Mouse (Mus musculus): Measurements from ENCODE around the gene Tex44. TPM values are rescaled to one million over a fixed set of nuclear protein-coding genes. Genes with fewer than 3 reads are reported as not detected.

The Tex44 gene
- polyA plus RNA-seq, 1 experiment, result 0.74 TPM

- no peaks in the 10 kb centered on the region for H3K27me3 ChIP-seq (ENCODE audit: control insufficient read depth, insufficient read depth, low read length)
- H3K4me1 ChIP-seq (replicated peaks; ENCODE audit: control insufficient read depth, insufficient read depth, low read length), result peaks cover 54% of the 10 kb centered on the region
- no peak for DNase-seq
- WGBS, result 90% methylated on average over 11 of the region's 11 CpGs
- H3K36me3 ChIP-seq (ENCODE audit: control insufficient read depth, insufficient read depth, low read length), result no peaks in the 10 kb centered on the region
- TF ChIP-seq POLR2A (IDR thresholded peaks at IDR 0.05; ENCODE audit: control insufficient read depth, extremely low read depth, insufficient read depth, low read length, poor library complexity), result no peak
- H3K27ac ChIP-seq (ENCODE audit: control insufficient read depth, insufficient read depth, low read length), result peak overlapping the region; percentile 99
- no peak overlapping the region for H3K4me3 ChIP-seq (ENCODE audit: control insufficient read depth, insufficient read depth, low read length)
Observed at GRCm38 (mm10) chr1:86424835-86425547, 1.1 kb upstream of the Tex44 start.

- no peak overlapping the region for H3K27ac ChIP-seq (ENCODE audit: control insufficient read depth, insufficient read depth, low read length)
- no peak overlapping the region for H3K4me3 ChIP-seq (ENCODE audit: control insufficient read depth, insufficient read depth, low read length)
- peak; percentile 79 for DNase-seq
- WGBS, result 42% methylated on average over 2 of the region's 2 CpGs
- no peaks in the 10 kb centered on the region for H3K27me3 ChIP-seq (ENCODE audit: control insufficient read depth, insufficient read depth, low read length)
- TF ChIP-seq CTCF (IDR thresholded peaks at IDR 0.05; ENCODE audit: borderline replicate concordance, control insufficient read depth, extremely low read depth, insufficient read depth, low read length, poor library complexity) (no peak), POLR2A (IDR thresholded peaks at IDR 0.05; ENCODE audit: control insufficient read depth, extremely low read depth, insufficient read depth, low read length, poor library complexity) (no peak)
- no peaks in the 10 kb centered on the region for H3K36me3 ChIP-seq (ENCODE audit: control insufficient read depth, insufficient read depth, low read length)
- H3K4me1 ChIP-seq (replicated peaks; ENCODE audit: control insufficient read depth, insufficient read depth, low read length), result peaks cover 33% of the 10 kb centered on the region
Observed at GRCm38 (mm10) chr1:86430056-86430455, 3.9 kb downstream of the Tex44 start.

- no peaks in the 10 kb centered on the region for H3K36me3 ChIP-seq (ENCODE audit: control insufficient read depth, insufficient read depth, low read length)
- H3K27me3 ChIP-seq (ENCODE audit: control insufficient read depth, insufficient read depth, low read length), result no peaks in the 10 kb centered on the region
- WGBS, result 48% methylated on average over 4 of the region's 4 CpGs
Observed at GRCm38 (mm10) chr1:86432778-86433177, 6.6 kb downstream of the Tex44 start.

GRCm38 (mm10) chr1:86433359-86433758 lies 7.2 kb downstream of the Tex44 start:
- no peaks in the 10 kb centered on the region for H3K36me3 ChIP-seq (ENCODE audit: control insufficient read depth, insufficient read depth, low read length)
- no peaks in the 10 kb centered on the region for H3K27me3 ChIP-seq (ENCODE audit: control insufficient read depth, insufficient read depth, low read length)
- TF ChIP-seq CTCF (IDR thresholded peaks at IDR 0.05; ENCODE audit: borderline replicate concordance, control insufficient read depth, extremely low read depth, insufficient read depth, low read length, poor library complexity) (no peak), POLR2A (IDR thresholded peaks at IDR 0.05; ENCODE audit: control insufficient read depth, extremely low read depth, insufficient read depth, low read length, poor library complexity) (no peak)
- no peak for DNase-seq
- no peak overlapping the region; the same call in 1 of the 2 replicates for H3K27ac ChIP-seq (ENCODE audit: control insufficient read depth, insufficient read depth, low read length)
- H3K4me1 ChIP-seq (replicated peaks; ENCODE audit: control insufficient read depth, insufficient read depth, low read length), result peaks cover 28% of the 10 kb centered on the region
- no peak overlapping the region for H3K4me3 ChIP-seq (ENCODE audit: control insufficient read depth, insufficient read depth, low read length)
- 94% methylated on average over 7 of the region's 7 CpGs for WGBS

More at GRCm38 (mm10) chr1:86432778-86433177, 6.6 kb downstream of the Tex44 start:
- no peak for DNase-seq
- no peak overlapping the region for H3K27ac ChIP-seq (ENCODE audit: control insufficient read depth, insufficient read depth, low read length)
- H3K4me1 ChIP-seq (replicated peaks; ENCODE audit: control insufficient read depth, insufficient read depth, low read length), result peaks cover 28% of the 10 kb centered on the region
- TF ChIP-seq POLR2A (IDR thresholded peaks at IDR 0.05; ENCODE audit: control insufficient read depth, extremely low read depth, insufficient read depth, low read length, poor library complexity), result no peak
- TF ChIP-seq CTCF (IDR thresholded peaks at IDR 0.05; ENCODE audit: borderline replicate concordance, control insufficient read depth, extremely low read depth, insufficient read depth, low read length, poor library complexity), result no peak
- H3K4me3 ChIP-seq (ENCODE audit: control insufficient read depth, insufficient read depth, low read length), result no peak overlapping the region

- no peaks in the 10 kb centered on the region for H3K36me3 ChIP-seq (ENCODE audit: control insufficient read depth, insufficient read depth, low read length)
- no peaks in the 10 kb centered on the region for H3K27me3 ChIP-seq (ENCODE audit: control insufficient read depth, insufficient read depth, low read length)
- H3K4me1 ChIP-seq (replicated peaks; ENCODE audit: control insufficient read depth, insufficient read depth, low read length), result peaks cover 28% of the 10 kb centered on the region
- H3K4me3 ChIP-seq (ENCODE audit: control insufficient read depth, insufficient read depth, low read length), result peak overlapping the region; percentile 33
- TF ChIP-seq POLR2A (IDR thresholded peaks at IDR 0.05; ENCODE audit: control insufficient read depth, extremely low read depth, insufficient read depth, low read length, poor library complexity), result no peak
- no peak for TF ChIP-seq CTCF (IDR thresholded peaks at IDR 0.05; ENCODE audit: borderline replicate concordance, control insufficient read depth, extremely low read depth, insufficient read depth, low read length, poor library complexity)
- H3K27ac ChIP-seq (ENCODE audit: control insufficient read depth, insufficient read depth, low read length), result peak overlapping the region; percentile 81
- no peak for DNase-seq
- under 1% methylated on average over 12 of the region's 12 CpGs for WGBS
Observed at GRCm38 (mm10) chr1:86434001-86434400, 7.9 kb downstream of the Tex44 start.

GRCm38 (mm10) chr1:86434439-86435201 lies 8.5 kb downstream of the Tex44 start:
- WGBS, result 9% methylated on average over 46 of the region's 46 CpGs
- H3K36me3 ChIP-seq (ENCODE audit: control insufficient read depth, insufficient read depth, low read length), result no peaks in the 10 kb centered on the region
- H3K4me3 ChIP-seq (ENCODE audit: control insufficient read depth, insufficient read depth, low read length), result peak overlapping the region; percentile 58
- DNase-seq, result peak; percentile 95
- no peaks in the 10 kb centered on the region for H3K27me3 ChIP-seq (ENCODE audit: control insufficient read depth, insufficient read depth, low read length)
- peaks cover 23% of the 10 kb centered on the region for H3K4me1 ChIP-seq (replicated peaks; ENCODE audit: control insufficient read depth, insufficient read depth, low read length)
- peak overlapping the region; percentile 15; the same call in 1 of the 2 replicates for H3K27ac ChIP-seq (ENCODE audit: control insufficient read depth, insufficient read depth, low read length)
- TF ChIP-seq POLR2A (IDR thresholded peaks at IDR 0.05; ENCODE audit: control insufficient read depth, extremely low read depth, insufficient read depth, low read length, poor library complexity) (peak; percentile 50; the same call in 1 of the 2 replicates), CTCF (IDR thresholded peaks at IDR 0.05; ENCODE audit: borderline replicate concordance, control insufficient read depth, extremely low read depth, insufficient read depth, low read length, poor library complexity) (peak; percentile 46; the same call in 1 of the 2 replicates)

Measured in thymus, adult 2 months (tissue).